Mouse (Mus musculus): ENCODE measurements around the gene Fam57a.

Gene Fam57a

GRCm38 (mm10) chr11:76179495-76180145 lies at the start of gene Fam57a, which contains the start of gene Vps53:
Fam57a (plus strand) TSS chr11:76179671.
Vps53 (minus strand) TSS chr11:76179647.
- in situ Hi-C loops (cut with MboI, MseI): no loop called here

- in situ Hi-C loops (cut with MboI, MseI): no loop called here
Observed at GRCm38 (mm10) chr11:76130859-76131258, 48.6 kb upstream of the Fam57a start.

GRCm38 (mm10) chr11:76135641-76136437 lies 43.6 kb upstream of the Fam57a start:
- in situ Hi-C loops (cut with MboI, MseI): no loop called here

GRCm38 (mm10) chr11:76137996-76138395 lies 41.5 kb upstream of the Fam57a start:
- in situ Hi-C loops (cut with MboI, MseI): no loop called here

- in situ Hi-C loops (cut with MboI, MseI): no loop called here
Observed at GRCm38 (mm10) chr11:76144386-76144785, 35.1 kb upstream of the Fam57a start.

GRCm38 (mm10) chr11:76145169-76145568 lies 34.3 kb upstream of the Fam57a start:
- in situ Hi-C loops (cut with MboI, MseI): no loop called here

- in situ Hi-C loops (cut with MboI, MseI): no loop called here
Observed at GRCm38 (mm10) chr11:76146187-76147010, 33.1 kb upstream of the Fam57a start.

- in situ Hi-C loops (cut with MboI, MseI): no loop called here
Observed at GRCm38 (mm10) chr11:76148055-76149008, 31.1 kb upstream of the Fam57a start.

GRCm38 (mm10) chr11:76150980-76151379 lies 28.5 kb upstream of the Fam57a start:
- in situ Hi-C loops (cut with MboI, MseI): no loop called here

- in situ Hi-C loops (cut with MboI, MseI): no loop called here
Observed at GRCm38 (mm10) chr11:76153236-76153951, 26.1 kb upstream of the Fam57a start.

- in situ Hi-C loops (cut with MboI, MseI): no loop called here
Observed at GRCm38 (mm10) chr11:76154200-76154599, 25.3 kb upstream of the Fam57a start.

- in situ Hi-C loops (cut with MboI, MseI): no loop called here
Observed at GRCm38 (mm10) chr11:76154861-76155260, 24.6 kb upstream of the Fam57a start.

GRCm38 (mm10) chr11:76158375-76158774 lies 21.1 kb upstream of the Fam57a start:
- in situ Hi-C loops (cut with MboI, MseI): no loop called here

- in situ Hi-C loops (cut with MboI, MseI): no loop called here
Observed at GRCm38 (mm10) chr11:76160251-76160650, 19.2 kb upstream of the Fam57a start.

GRCm38 (mm10) chr11:76166657-76167056 lies 12.8 kb upstream of the Fam57a start:
- in situ Hi-C loops (cut with MboI, MseI): loop anchor here (5.0 kb wide), 1 partner anchor 79 kb away; no protein-coding TSS in a partner anchor

- in situ Hi-C loops (cut with MboI, MseI): loop anchor here (5.0 kb wide), 1 partner anchor 80 kb away; no protein-coding TSS in a partner anchor
Observed at GRCm38 (mm10) chr11:76167079-76167765, 12.2 kb upstream of the Fam57a start.

GRCm38 (mm10) chr11:76168976-76169375 lies 10.5 kb upstream of the Fam57a start:
- in situ Hi-C loops (cut with MboI, MseI): loop anchor here (5.0 kb wide), 1 partner anchor 82 kb away; no protein-coding TSS in a partner anchor

GRCm38 (mm10) chr11:76170207-76170606 lies 9.3 kb upstream of the Fam57a start:
- in situ Hi-C loops (cut with MboI, MseI): no loop called here

- in situ Hi-C loops (cut with MboI, MseI): no loop called here
Observed at GRCm38 (mm10) chr11:76178726-76179494, 561 bp upstream of the Fam57a start.
